In the genomic region with DNA sequence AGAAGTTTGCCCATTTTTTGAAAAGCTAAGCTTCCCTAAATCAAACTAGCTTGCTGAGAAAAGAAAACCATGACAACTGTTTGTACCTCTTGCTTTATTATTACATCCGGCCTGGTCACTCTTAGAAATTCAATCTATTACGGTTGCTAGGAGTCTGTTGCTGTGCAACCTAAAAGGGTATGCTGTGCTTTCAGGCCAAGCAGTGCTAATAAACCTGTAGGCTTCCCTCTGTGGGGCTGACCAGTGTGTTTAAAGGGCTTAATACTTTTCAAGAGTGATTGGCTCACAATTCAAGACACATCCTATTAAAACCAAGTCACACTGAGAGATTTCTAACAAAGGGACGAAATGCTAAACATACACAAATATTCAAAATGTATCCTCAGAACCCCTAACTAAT, we compare ENCODE assay signal across 18 mouse cellular contexts. TPM values are rescaled to one million over a fixed set of nuclear protein-coding genes. Genes with fewer than 3 reads are reported as not detected.
A peak's percentile ranks its signal among the peaks of the same experiment; 100 is the strongest.
DNase-seq lines count a peak whose midpoint lies in the region; ATAC-seq and TF ChIP-seq lines count a peak whose summit lies in the region.
"Had no signal": no experiment of that assay in that cellular context is flagged by ENCODE, and none has a peak within 500 bp of the region (broad histone marks: within the 10 kb centered on the region; RNA-seq: fewer than 3 reads in every experiment).

No protein-coding gene starts in this region.

- no peak for ATAC-seq in hindbrain, embryonic 12.5 days (ENCODE audit: low FRiP score)
- peak; percentile 80; the same call in 1 of the 2 replicates for ATAC-seq in forebrain, embryonic 14.5 days
- ATAC-seq in midbrain, embryonic 13.5 days = peak; percentile 79
- no peak for ATAC-seq in heart, embryonic 11.5 days (replicated peaks; ENCODE audit: insufficient number of reproducible peaks, low FRiP score, low TSS enrichment)
- ATAC-seq: Patski had no signal

- no peak for TF ChIP-seq CTCF in brain, embryonic 14.5 days (IDR thresholded peaks at IDR 0.05; ENCODE audit: borderline replicate concordance, extremely low read depth, insufficient read depth, insufficient read length)

- no peaks in the 10 kb centered on the region for H3K36me3 ChIP-seq in hindbrain, embryonic 10.5 days
- no peaks in the 10 kb centered on the region for H3K36me3 ChIP-seq in hindbrain, embryonic 12.5 days
- no peaks in the 10 kb centered on the region for H3K36me3 ChIP-seq in forebrain, embryonic 14.5 days (ENCODE audit: control insufficient read depth, insufficient read depth, low read length)
- no peaks in the 10 kb centered on the region for H3K36me3 ChIP-seq in midbrain, embryonic 13.5 days
- H3K36me3 ChIP-seq in heart, embryonic 11.5 days (ENCODE audit: control insufficient read depth, insufficient read depth, low read length) = no peaks in the 10 kb centered on the region
- H3K36me3 ChIP-seq: heart, embryonic 12.5 days; stomach, embryonic 15.5 days had no signal

- H3K9ac ChIP-seq in hindbrain, embryonic 12.5 days = no peak overlapping the region
- H3K9ac ChIP-seq in forebrain, embryonic 14.5 days (ENCODE audit: low read length) = no peak overlapping the region
- no peak overlapping the region for H3K9ac ChIP-seq in midbrain, embryonic 13.5 days (replicated peaks)
- no peak overlapping the region for H3K9ac ChIP-seq in heart, embryonic 11.5 days (ENCODE audit: low read depth, low read length)
- H3K9ac ChIP-seq: heart, embryonic 12.5 days; lung, embryonic 14.5 days; stomach, embryonic 15.5 days had no signal

- H3K4me1 ChIP-seq in hindbrain, embryonic 10.5 days (replicated peaks) = peaks cover 50% of the 10 kb centered on the region
- H3K4me1 ChIP-seq in hindbrain, embryonic 12.5 days = peaks cover 19% of the 10 kb centered on the region
- H3K4me1 ChIP-seq in forebrain, embryonic 14.5 days (ENCODE audit: control insufficient read depth, insufficient read depth, low read length) = peaks cover 6% of the 10 kb centered on the region
- H3K4me1 ChIP-seq in midbrain, embryonic 13.5 days (replicated peaks) = peaks cover 17% of the 10 kb centered on the region
- no peaks in the 10 kb centered on the region for H3K4me1 ChIP-seq in heart, embryonic 11.5 days (ENCODE audit: control insufficient read depth, insufficient read depth, low read length)
- H3K4me1 ChIP-seq: stomach, embryonic 15.5 days had no signal

- no peak for TF ChIP-seq POLR2A in brain, embryonic 14.5 days (IDR thresholded peaks at IDR 0.05; ENCODE audit: borderline replicate concordance, extremely low read depth, insufficient read depth, insufficient read length, poor library complexity, severe bottlenecking)

- DNase-seq in hindbrain, embryonic 10.5 days (ENCODE audit: low spot score) = peak; percentile 34
- peak; percentile 84 for DNase-seq in brain, embryonic 14.5 days (ENCODE audit: low read depth)
- DNase-seq in forebrain, embryonic 14.5 days (ENCODE audit: low spot score) = peak; percentile 77
- DNase-seq in MN1 (ENCODE audit: low spot score) = no peak
- no peak for DNase-seq in testis, postnatal 10 days (ENCODE audit: low spot score)
- DNase-seq: cerebellum, postnatal 36 days; gastrocnemius, postnatal 25 days; heart, postnatal 36 days; kidney, adult 18-20 months; kidney, postnatal 36 days; lung, embryonic 14.5 days; thymus, postnatal 25 days had no signal

- H3K27me3 ChIP-seq in hindbrain, embryonic 10.5 days (ENCODE audit: insufficient read depth, poor library complexity, severe bottlenecking) = no peaks in the 10 kb centered on the region
- H3K27me3 ChIP-seq in hindbrain, embryonic 12.5 days = no peaks in the 10 kb centered on the region
- H3K27me3 ChIP-seq in forebrain, embryonic 14.5 days (replicated peaks; ENCODE audit: control insufficient read depth, insufficient read depth, low read length) = no peaks in the 10 kb centered on the region
- H3K27me3 ChIP-seq in midbrain, embryonic 13.5 days = no peaks in the 10 kb centered on the region
- no peaks in the 10 kb centered on the region for H3K27me3 ChIP-seq in heart, embryonic 11.5 days (ENCODE audit: control insufficient read depth, insufficient read depth, low read length)
- H3K27me3 ChIP-seq: heart, embryonic 12.5 days; Patski; stomach, embryonic 15.5 days had no signal

- no peaks in the 10 kb centered on the region for H3K9me3 ChIP-seq in hindbrain, embryonic 10.5 days
- no peaks in the 10 kb centered on the region for H3K9me3 ChIP-seq in hindbrain, embryonic 12.5 days (replicated peaks)
- H3K9me3 ChIP-seq in forebrain, embryonic 14.5 days (replicated peaks; ENCODE audit: control insufficient read depth, low read length) = no peaks in the 10 kb centered on the region
- no peaks in the 10 kb centered on the region for H3K9me3 ChIP-seq in midbrain, embryonic 13.5 days
- no peaks in the 10 kb centered on the region for H3K9me3 ChIP-seq in heart, embryonic 11.5 days (replicated peaks; ENCODE audit: control insufficient read depth, low read length)
- H3K9me3 ChIP-seq: heart, embryonic 12.5 days; stomach, embryonic 15.5 days had no signal

- no peak overlapping the region for H3K27ac ChIP-seq in hindbrain, embryonic 10.5 days
- H3K27ac ChIP-seq in hindbrain, embryonic 12.5 days = no peak overlapping the region
- no peak overlapping the region for H3K27ac ChIP-seq in forebrain, embryonic 14.5 days (ENCODE audit: low read depth, low read length)
- no peak overlapping the region for H3K27ac ChIP-seq in midbrain, embryonic 13.5 days
- H3K27ac ChIP-seq in heart, embryonic 11.5 days (ENCODE audit: low read depth, low read length) = no peak overlapping the region
- H3K27ac ChIP-seq: stomach, embryonic 15.5 days had no signal

- H3K4me3 ChIP-seq in hindbrain, embryonic 10.5 days = no peak overlapping the region
- H3K4me3 ChIP-seq in hindbrain, embryonic 12.5 days = no peak overlapping the region
- no peak overlapping the region for H3K4me3 ChIP-seq in forebrain, embryonic 14.5 days (ENCODE audit: low read depth, low read length)
- no peak overlapping the region for H3K4me3 ChIP-seq in midbrain, embryonic 13.5 days (replicated peaks)
- no peak overlapping the region for H3K4me3 ChIP-seq in heart, embryonic 11.5 days (ENCODE audit: low read depth, low read length)
- H3K4me3 ChIP-seq: heart, embryonic 12.5 days; stomach, embryonic 15.5 days had no signal

- 26% methylated on average over 3 of the region's 3 CpGs for WGBS in hindbrain, embryonic 10.5 days
- 21% methylated on average over 3 of the region's 3 CpGs for WGBS in hindbrain, embryonic 12.5 days
- WGBS in forebrain, embryonic 14.5 days = 6% methylated on average over 3 of the region's 3 CpGs
- WGBS in midbrain, embryonic 13.5 days = 2% methylated on average over 3 of the region's 3 CpGs
- 81% methylated on average over 3 of the region's 3 CpGs for WGBS in heart, embryonic 11.5 days (ENCODE audit: insufficient replicate concordance)

- no peak overlapping the region for H3K4me2 ChIP-seq in hindbrain, embryonic 12.5 days (replicated peaks)
- H3K4me2 ChIP-seq in forebrain, embryonic 14.5 days (ENCODE audit: low read length) = no peak overlapping the region
- H3K4me2 ChIP-seq in midbrain, embryonic 13.5 days (replicated peaks) = no peak overlapping the region
- no peak overlapping the region for H3K4me2 ChIP-seq in heart, embryonic 11.5 days
- H3K4me2 ChIP-seq: heart, embryonic 12.5 days; lung, embryonic 14.5 days; stomach, embryonic 15.5 days had no signal

RNA-seq across cellular contexts. Expression of a gene that starts 22.2 kb away (rescaled TPM):
- 26.7 and 27.3 TPM in 2 replicates for polyA plus RNA-seq in hindbrain, embryonic 10.5 days (2016; fragmentation: Nextera tagmentation; extraction: Ambion mirVana)
- polyA plus RNA-seq in hindbrain, embryonic 12.5 days (2016; fragmentation: Nextera tagmentation; extraction: Ambion mirVana) = 28.5 and 29.3 TPM in 2 replicates
- 16.8 and 21.4 TPM in 2 replicates for polyA plus RNA-seq in brain, embryonic 14.5 days (2012; rRNA removed)
- polyA plus RNA-seq in forebrain, embryonic 14.5 days (2014; fragmentation: Nextera tagmentation; extraction: Ambion mirVana) = 25.1 and 30.6 TPM in 2 replicates
- polyA plus RNA-seq in midbrain, embryonic 13.5 days (2015; fragmentation: Nextera tagmentation; extraction: Ambion mirVana) = 32.6 and 36.1 TPM in 2 replicates
- 8.3 and 10.3 TPM in 2 replicates for polyA plus RNA-seq in heart, embryonic 11.5 days (2014; fragmentation: Nextera tagmentation; extraction: Ambion mirVana)

Comparison
In these comparisons a context has a peak if more than half of its experiments do, and no peak if none do; other contexts are left out.
1. DNase-seq: peak in hindbrain, embryonic 10.5 days (single experiment), brain, embryonic 14.5 days (single experiment) and forebrain, embryonic 14.5 days (single experiment); none in MN1 (single experiment) and testis, postnatal 10 days (single experiment).
2. ATAC-seq: peak in forebrain, embryonic 14.5 days (single experiment) and midbrain, embryonic 13.5 days (single experiment); none in hindbrain, embryonic 12.5 days (single experiment) and heart, embryonic 11.5 days (single experiment).